Mouse (Mus musculus) heart, embryonic 14.5 days (tissue): ENCODE results near the gene Plpp3. TPM values are rescaled to one million over a fixed set of nuclear protein-coding genes. Genes with fewer than 3 reads are reported as not detected.

Experiments
- ATAC-seq: fragments of 200-750 bp; cut with Nextera tagmentation; 2 replicates; pipeline ENCODE4 v1.8.0; 2017; ENCODE audit warnings: low read depth, moderate TSS enrichment; ENCODE audit not compliant: insufficient number of reproducible peaks, insufficient read depth, low FRiP score
- H3K27ac ChIP-seq, 2 experiments: fragments of 200-500 bp in 1 of 2; fragments of 300-500 bp in 1 of 2; sonication (generic) in 1 of 2; replicated peaks in 1 of 2; 2 replicates each; pipeline ENCODE4 v1.5.1; 2012 to 2014; ENCODE audit warnings: low read depth in 2 of 2, low read length in 2 of 2, control low read depth in 1 of 2, mild to moderate bottlenecking in 1 of 2, mixed read lengths in 1 of 2; ENCODE audit not compliant: control insufficient read depth in 1 of 2, insufficient read depth in 1 of 2
- H3K27me3 ChIP-seq: fragments of 300-500 bp; sonication (generic); 2 replicates; pipeline ENCODE4 v1.6.1; 2014; ENCODE audit warnings: mild to moderate bottlenecking, low read length, control low read depth; ENCODE audit not compliant: control insufficient read depth, insufficient read depth
- H3K36me3 ChIP-seq: fragments of 300-500 bp; sonication (generic); 2 replicates; pipeline ENCODE4 v1.6.1; 2014; ENCODE audit warnings: mild to moderate bottlenecking, control low read depth, low read length, mixed read lengths; ENCODE audit not compliant: control insufficient read depth, insufficient read depth
- H3K4me1 ChIP-seq, 2 experiments: fragments of 200-500 bp in 1 of 2; fragments of 300-500 bp in 1 of 2; sonication (generic) in 1 of 2; 2 replicates each; pipeline ENCODE4 v1.6.1; 2012 to 2014; ENCODE audit warnings: low read length in 2 of 2, control low read depth in 1 of 2, mixed read lengths in 1 of 2; ENCODE audit not compliant: control insufficient read depth in 2 of 2, insufficient read depth in 2 of 2
- H3K4me2 ChIP-seq: fragments of 300-500 bp; sonication (generic); 2 replicates; pipeline ENCODE4 v1.6.1; 2014; ENCODE audit warnings: mild to moderate bottlenecking, low read length
- H3K4me3 ChIP-seq, 2 experiments: fragments of 200-500 bp in 1 of 2; fragments of 300-500 bp in 1 of 2; sonication (generic) in 1 of 2; 2 replicates each; pipeline ENCODE4 v1.5.1; 2012 to 2014; ENCODE audit warnings: low read length in 2 of 2, mild to moderate bottlenecking in 2 of 2, control low read depth in 1 of 2, low read depth in 1 of 2, moderate library complexity in 1 of 2; ENCODE audit not compliant: control insufficient read depth in 1 of 2, insufficient read depth in 1 of 2
- H3K9ac ChIP-seq: fragments of 300-500 bp; sonication (generic); 2 replicates; pipeline ENCODE4 v1.6.1; 2014; ENCODE audit warnings: mild to moderate bottlenecking, low read length
- H3K9me3 ChIP-seq: fragments of 300-500 bp; sonication (generic); 2 replicates; pipeline ENCODE4 v1.6.1; 2016; ENCODE audit warnings: low read length, control low read depth; ENCODE audit not compliant: control insufficient read depth
- WGBS: fragments of 180-500 bp; shearing (Covaris S2); extraction: QIAGEN DNeasy Blood & Tissue Kit; methylation state at CpG from one replicate; pipeline ENCODE4 v1.1.7; 2014; 5-methylcytosine and 5-hydroxymethylcytosine counted together
- polyA plus RNA-seq: library from polyadenylated mRNA; unstranded; fragments of >200 nt; fragmentation: Nextera tagmentation; extraction: Ambion mirVana; gene quantifications from 2 replicates; pipeline ENCODE4 v1.2.1, GENCODE M21; 2014

Plpp3 gene
- polyA plus RNA-seq, 1 experiment from 2014 or later, result 32.8 TPM

DNA sequence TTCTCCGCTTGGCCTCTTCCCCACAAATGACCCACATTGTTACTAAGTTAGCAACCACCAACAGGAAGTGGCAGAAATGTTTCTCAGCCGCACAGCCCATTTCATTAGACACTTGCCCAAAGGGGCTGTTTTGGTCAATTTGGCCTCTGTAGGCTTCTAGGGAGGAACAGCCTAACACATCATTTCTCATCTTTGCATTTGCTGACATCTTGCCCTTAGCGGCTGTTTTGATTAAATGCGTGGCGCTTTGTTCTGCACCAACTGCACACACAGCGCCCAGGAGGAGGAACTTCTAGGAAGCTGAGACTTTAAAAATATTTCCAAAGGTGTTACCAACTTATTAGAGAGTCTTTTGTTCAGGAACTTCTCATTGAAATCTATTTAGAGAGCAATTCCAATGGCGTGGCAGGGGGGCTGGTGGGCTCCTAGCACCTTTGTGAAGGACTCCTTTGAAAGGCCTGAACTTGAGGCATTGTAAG, 12.0 kb downstream of the Plpp3 start:
- Histone ChIP-seq H3K4me3 (no peak overlapping the region), H3K9ac (no peak overlapping the region), H3K27me3 (no peaks in the 10 kb centered on the region), H3K4me2 (no peak overlapping the region), H3K27ac (no peak overlapping the region), H3K36me3 (0 out of 2 replicates have a peak, but pooled peaks cover 3% of the 10 kb centered on the region), H3K9me3 (no peaks in the 10 kb centered on the region), H3K4me1 (no peaks in the 10 kb centered on the region; a peak in 1 of 4 replicates)
- 72% methylated on average over 7 of the region's 7 CpGs for WGBS
- no peak for ATAC-seq

DNA sequence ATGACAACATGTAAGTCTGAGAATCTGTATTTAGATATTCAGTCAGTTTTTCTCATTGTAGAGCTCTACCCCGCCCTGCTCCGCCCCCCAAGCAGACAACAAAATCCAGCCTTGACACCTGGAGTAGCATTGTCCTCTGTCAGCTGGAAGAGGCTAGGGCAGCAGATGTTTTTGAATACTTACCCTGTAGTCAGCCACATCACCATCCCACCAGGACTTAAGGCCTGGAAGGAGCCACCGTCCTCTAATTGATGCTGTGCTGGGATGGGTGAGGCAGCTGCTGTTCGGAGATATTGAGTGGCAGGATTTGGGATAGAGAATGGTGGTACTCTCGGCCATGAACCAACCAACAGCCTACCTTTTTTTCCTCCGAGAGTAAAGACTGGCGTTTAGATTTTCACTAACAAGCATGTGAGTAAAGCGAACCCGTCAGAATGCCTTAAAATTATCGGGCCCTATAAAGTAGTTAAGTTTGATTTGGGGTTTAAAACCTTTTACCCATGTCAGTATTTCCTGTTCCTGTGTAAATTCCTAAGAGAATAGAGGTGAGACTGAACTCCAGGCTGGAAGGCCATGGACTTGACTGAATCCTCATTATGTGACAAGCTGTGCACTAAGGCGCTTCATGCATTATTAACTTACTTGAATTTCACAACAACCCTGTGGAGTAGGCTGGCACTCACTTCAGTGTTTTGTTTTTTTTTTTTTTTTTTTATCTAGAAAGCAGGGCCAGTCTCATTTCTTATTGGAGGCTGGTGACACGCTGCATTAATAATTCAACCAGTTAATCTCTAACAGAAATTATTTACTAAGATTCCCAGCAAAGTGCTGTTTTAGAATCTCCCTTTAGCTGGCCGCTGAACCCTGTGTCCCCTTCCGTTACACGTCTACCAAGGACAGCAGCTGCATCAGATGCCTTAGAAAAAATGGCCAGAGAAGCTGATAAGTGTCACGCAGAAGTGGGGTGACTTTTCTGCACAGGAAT, 13.0 kb downstream of the Plpp3 start:
- H3K4me3 ChIP-seq, result no peak overlapping the region
- 62% methylated on average over 16 of the region's 16 CpGs for WGBS
- no peaks in the 10 kb centered on the region; a peak in 2 of 4 replicates for H3K4me1 ChIP-seq
- H3K4me2 ChIP-seq, result no peak overlapping the region
- H3K36me3 ChIP-seq, result 0 out of 2 replicates have a peak, but pooled peaks cover 3% of the 10 kb centered on the region
- no peak overlapping the region for H3K9ac ChIP-seq
- H3K27me3 ChIP-seq, result no peaks in the 10 kb centered on the region
- H3K27ac ChIP-seq, result no peak overlapping the region
- no peak for ATAC-seq
- no peaks in the 10 kb centered on the region for H3K9me3 ChIP-seq

DNA sequence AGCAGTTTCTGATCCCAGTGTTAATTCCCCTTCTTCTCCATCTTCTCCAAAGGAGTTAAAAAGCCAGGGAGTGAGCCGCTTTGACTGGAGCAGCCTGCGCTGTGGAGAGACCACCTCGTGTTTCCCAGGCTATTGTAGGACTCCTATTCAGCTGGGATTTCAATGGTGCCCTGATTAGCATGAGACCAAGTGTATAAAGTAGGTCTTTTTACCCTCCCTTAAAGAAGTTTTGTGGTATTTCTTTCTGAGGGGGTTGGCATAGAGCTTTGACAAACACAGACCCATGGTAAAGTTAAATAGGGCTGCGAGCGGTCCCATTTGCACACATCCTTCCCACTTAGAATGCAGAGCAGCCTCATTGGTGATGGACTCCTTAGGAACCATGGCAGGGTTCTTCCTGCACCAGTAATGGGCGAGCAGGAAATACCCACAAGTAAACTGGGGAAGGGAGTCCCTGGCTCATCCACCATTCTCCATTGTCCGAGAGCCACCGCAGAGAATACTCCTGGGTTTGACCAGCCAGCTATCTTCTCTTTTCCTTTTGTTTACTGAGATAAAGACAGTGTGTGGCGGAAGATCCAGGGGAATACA, 13.8 kb downstream of the Plpp3 start:
- Histone ChIP-seq H3K27ac (no peak overlapping the region), H3K4me1 (no peaks in the 10 kb centered on the region; a peak in 2 of 4 replicates)
- no peak for ATAC-seq

GRCm38 (mm10) chr4:105171432-105171831, 14.3 kb downstream of the Plpp3 start:
- 68% methylated on average over 3 of the region's 3 CpGs for WGBS
- Histone ChIP-seq H3K4me2 (no peak overlapping the region), H3K4me1 (no peaks in the 10 kb centered on the region; a peak in 2 of 4 replicates), H3K9ac (no peak overlapping the region), H3K9me3 (no peaks in the 10 kb centered on the region), H3K36me3 (0 out of 2 replicates have a peak, but pooled peaks cover 3% of the 10 kb centered on the region), H3K27me3 (no peaks in the 10 kb centered on the region), H3K27ac (no peak overlapping the region), H3K4me3 (no peak overlapping the region)
- no peak for ATAC-seq

More for the DNA sequence above, 13.8 kb downstream of the Plpp3 start:
- Histone ChIP-seq H3K36me3 (0 out of 2 replicates have a peak, but pooled peaks cover 3% of the 10 kb centered on the region), H3K4me3 (no peak overlapping the region), H3K27me3 (no peaks in the 10 kb centered on the region), H3K4me2 (no peak overlapping the region), H3K9ac (no peak overlapping the region), H3K9me3 (no peaks in the 10 kb centered on the region)
- WGBS, result 59% methylated on average over 9 of the region's 9 CpGs

DNA sequence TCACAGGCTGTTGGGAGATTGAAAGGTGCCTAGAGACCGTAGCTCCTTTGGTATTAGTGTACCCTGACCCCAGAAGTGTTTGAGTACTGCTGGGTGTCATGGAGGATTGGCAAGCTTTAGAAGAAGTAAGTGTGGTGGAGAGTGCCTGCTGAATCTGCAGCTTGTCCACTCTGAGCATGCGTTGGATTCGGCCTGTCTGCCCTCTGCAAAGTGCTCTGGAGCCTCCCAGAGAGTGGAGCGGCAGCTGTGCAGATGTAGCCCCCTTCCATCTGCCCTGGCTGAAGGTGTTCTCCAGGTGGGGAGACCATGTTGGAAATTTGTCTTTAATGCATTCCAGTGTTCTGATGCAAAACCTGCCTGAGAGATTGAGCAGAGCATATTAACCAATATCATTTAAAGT, 17.6 kb downstream of the Plpp3 start:
- no peak for ATAC-seq
- Histone ChIP-seq H3K9me3 (no peaks in the 10 kb centered on the region), H3K27me3 (no peaks in the 10 kb centered on the region), H3K27ac (no peak overlapping the region), H3K4me2 (no peak overlapping the region), H3K4me1 (peaks cover 7 to 9% of the 10 kb centered on the region in 2 experiments), H3K36me3 (peaks cover 6% of the 10 kb centered on the region; the same call in 1 of the 2 replicates), H3K4me3 (no peak overlapping the region), H3K9ac (no peak overlapping the region)
- WGBS, result 81% methylated on average over 4 of the region's 4 CpGs

DNA sequence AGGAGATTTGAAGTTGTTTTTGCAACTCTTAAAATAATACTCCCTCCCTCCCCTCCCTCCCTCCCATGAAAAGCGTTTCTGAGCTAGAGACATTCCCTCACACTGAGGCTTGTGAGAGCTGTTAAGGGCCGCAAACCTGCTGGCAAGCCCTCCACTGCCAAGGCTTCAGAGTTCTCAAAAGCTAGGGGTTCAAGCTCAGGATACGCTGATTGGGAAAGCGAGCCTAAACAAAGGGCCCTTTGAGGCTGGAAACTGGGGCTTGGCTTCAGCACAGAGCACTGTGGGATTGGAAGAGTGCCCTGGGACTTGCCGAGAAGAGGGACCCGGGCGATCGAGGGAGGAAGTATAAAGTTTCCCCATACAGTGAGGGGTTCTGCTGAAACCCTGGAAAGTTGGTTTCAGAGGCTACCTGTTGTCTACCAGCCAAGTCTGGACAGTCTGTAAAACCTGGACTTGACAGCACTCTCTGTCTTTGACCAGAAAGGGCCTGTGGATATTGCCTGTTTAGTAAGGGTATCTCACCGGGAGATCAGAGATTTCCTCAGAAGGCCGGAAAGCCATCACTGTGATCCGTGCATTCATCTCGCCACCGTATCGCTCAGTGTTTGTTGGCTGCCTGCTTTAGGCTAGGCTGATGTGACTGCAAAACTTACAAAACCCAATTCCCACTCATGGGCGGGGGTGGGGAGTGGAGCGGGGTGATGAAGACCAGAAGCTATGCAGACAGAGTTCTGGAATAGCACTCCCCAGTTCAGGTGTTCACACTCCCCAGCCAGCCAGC, 18.3 kb downstream of the Plpp3 start:
- no peaks in the 10 kb centered on the region for H3K9me3 ChIP-seq
- H3K9ac ChIP-seq, result no peak overlapping the region
- H3K27me3 ChIP-seq, result no peaks in the 10 kb centered on the region
- H3K27ac ChIP-seq, result 0 out of 4 replicates have a peak overlapping the region, but pooled peaks of 1 of the 2 experiments have one; percentile 14
- peaks cover 9 to 11% of the 10 kb centered on the region in 2 experiments for H3K4me1 ChIP-seq
- no peak for ATAC-seq
- H3K4me2 ChIP-seq, result no peak overlapping the region
- 69% methylated on average over 16 of the region's 16 CpGs for WGBS
- no peak overlapping the region for H3K4me3 ChIP-seq
- H3K36me3 ChIP-seq, result peaks cover 6% of the 10 kb centered on the region; the same call in 1 of the 2 replicates
